Mouse (Mus musculus) mouse trophoblast stem cell (cell line): Measurements from ENCODE around the gene Endov.

ENCODE experiments used
- in situ Hi-C, 2 experiments: fragments of 300-500 bp; cut with MseI, MboI; formaldehyde crosslinking; loops; 2 replicates in 1 of 2; 3 replicates in 1 of 2; pipeline ENCODE4 v1.15.1; 2025

Gene Endov

GRCm38 (mm10) chr11:119545741-119546495 is 54.8 kb downstream of the Endov start:
- in situ Hi-C loops = no loop called here

GRCm38 (mm10) chr11:119546496-119547182 is 55.5 kb downstream of the Endov start:
- in situ Hi-C loops = no loop called here

- in situ Hi-C loops = no loop called here
Observed at GRCm38 (mm10) chr11:119547183-119547921, 56.2 kb downstream of the Endov start, which contains the start of gene Nptx1. TSS of gene Nptx1 (minus strand) at chr11:119547753.

- in situ Hi-C loops = no loop called here
Observed at GRCm38 (mm10) chr11:119547951-119548591, 56.9 kb downstream of the Endov start.

- in situ Hi-C loops = no loop called here
Observed at GRCm38 (mm10) chr11:119548741-119549370, 57.7 kb downstream of the Endov start.

GRCm38 (mm10) chr11:119549371-119549811 is 58.2 kb downstream of the Endov start:
- in situ Hi-C loops = no loop called here

GRCm38 (mm10) chr11:119550546-119551335 is 59.6 kb downstream of the Endov start:
- in situ Hi-C loops = no loop called here

- in situ Hi-C loops = no loop called here
Observed at GRCm38 (mm10) chr11:119551468-119551867, 60.3 kb downstream of the Endov start.

GRCm38 (mm10) chr11:119552301-119552700 is 61.2 kb downstream of the Endov start:
- in situ Hi-C loops = no loop called here

- in situ Hi-C loops = no loop called here
Observed at GRCm38 (mm10) chr11:119552902-119553802, 62.0 kb downstream of the Endov start.

- in situ Hi-C loops = no loop called here
Observed at GRCm38 (mm10) chr11:119554706-119555105, 63.6 kb downstream of the Endov start.

GRCm38 (mm10) chr11:119555170-119555569 is 64.0 kb downstream of the Endov start:
- in situ Hi-C loops = no loop called here

- in situ Hi-C loops = no loop called here
Observed at GRCm38 (mm10) chr11:119557940-119558869, 67.1 kb downstream of the Endov start.

GRCm38 (mm10) chr11:119558870-119559610 is 67.9 kb downstream of the Endov start:
- in situ Hi-C loops = no loop called here
